Mouse (Mus musculus) kidney, adult 2 months (tissue): Measurements from ENCODE around the gene Smim24.

Source experiments
- CTCF ChIP-seq: fragments of 200-500 bp; conservative IDR thresholded peaks from 2 replicates; pipeline ENCODE4 v1.5.1; 2011; ENCODE audit warnings: low read depth, mild to moderate bottlenecking, control low read depth, low read length, moderate library complexity, mixed read lengths; ENCODE audit not compliant: insufficient read depth, insufficient read length
- POLR2A ChIP-seq: fragments of 200-500 bp; IDR thresholded peaks from one replicate; pipeline ENCODE4 v1.6.1; 2011; ENCODE audit warnings: low read depth, low read length, control low read depth

GRCm38 (mm10) chr10:81410981-81411380 lies 18.1 kb downstream of the Smim24 start:
- TF ChIP-seq CTCF (no peak), POLR2A (no peak)
